11 mouse cellular contexts compared by ENCODE assay signal in the genomic region with DNA sequence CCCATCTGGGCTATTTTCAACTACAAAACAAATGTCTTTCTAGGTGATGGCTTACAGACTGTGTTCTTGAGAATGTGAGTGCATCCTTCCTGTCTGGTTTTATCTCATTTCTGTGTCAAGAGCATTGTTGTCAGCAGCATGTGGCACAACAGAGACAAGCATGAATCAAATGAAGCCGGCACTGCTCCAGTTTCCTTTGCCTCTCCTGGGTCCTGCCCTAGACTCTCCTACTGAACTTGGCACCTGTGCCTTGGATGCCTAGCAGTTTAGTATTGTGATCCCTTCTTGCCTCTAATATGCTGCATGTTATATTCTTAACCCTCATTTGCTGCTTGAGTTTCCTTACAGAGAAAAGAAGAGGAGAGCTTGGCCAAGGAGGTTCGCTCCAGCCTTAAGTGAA.
DNase-seq lines count a peak whose midpoint lies in the region; ATAC-seq and TF ChIP-seq lines count a peak whose summit lies in the region.
"Had no signal": no experiment of that assay in that cellular context is flagged by ENCODE, and none has a peak within 500 bp of the region (broad histone marks: within the 10 kb centered on the region; RNA-seq: fewer than 3 reads in every experiment).

No protein-coding gene starts in this region.

- no peak overlapping the region for H3K27ac ChIP-seq in midbrain, embryonic 11.5 days (ENCODE audit: low read depth, low read length)
- H3K27ac ChIP-seq in midbrain, postnatal 0 days (ENCODE audit: low read depth, low read length): no peak overlapping the region
- peak overlapping the region; percentile 70; the same call in 1 of the 2 replicates for H3K27ac ChIP-seq in forebrain, embryonic 14.5 days (ENCODE audit: low read depth, low read length)
- H3K27ac ChIP-seq in midbrain, embryonic 15.5 days: no peak overlapping the region
- H3K27ac ChIP-seq: macrophage had no signal

- peak; percentile 58 for ATAC-seq in midbrain, embryonic 11.5 days (ENCODE audit: low FRiP score)
- no peak for ATAC-seq in midbrain, postnatal 0 days (ENCODE audit: low FRiP score)
- no peak; the same call in 1 of the 2 replicates for ATAC-seq in forebrain, embryonic 14.5 days
- ATAC-seq in midbrain, embryonic 15.5 days (replicated peaks): peak; percentile 39

- H3K4me1 ChIP-seq in midbrain, embryonic 11.5 days (ENCODE audit: control insufficient read depth, insufficient read depth, low read length): peaks cover 11% of the 10 kb centered on the region; the same call in 1 of the 2 replicates
- H3K4me1 ChIP-seq in midbrain, postnatal 0 days (ENCODE audit: insufficient read depth, low read length): no peaks in the 10 kb centered on the region
- peaks cover 5% of the 10 kb centered on the region for H3K4me1 ChIP-seq in forebrain, embryonic 14.5 days (ENCODE audit: control insufficient read depth, insufficient read depth, low read length)
- 0 out of 2 replicates have a peak, but pooled peaks cover 3% of the 10 kb centered on the region for H3K4me1 ChIP-seq in midbrain, embryonic 15.5 days

- 24% methylated on average over 2 of the region's 2 CpGs for WGBS in midbrain, embryonic 11.5 days
- WGBS in midbrain, postnatal 0 days: 47% methylated on average over 2 of the region's 2 CpGs
- WGBS in forebrain, embryonic 14.5 days: 5% methylated on average over 2 of the region's 2 CpGs
- WGBS in midbrain, embryonic 15.5 days: 23% methylated on average over 2 of the region's 2 CpGs

- H3K36me3 ChIP-seq in midbrain, embryonic 11.5 days (ENCODE audit: control insufficient read depth, insufficient read depth, low read length): no peaks in the 10 kb centered on the region
- no peaks in the 10 kb centered on the region for H3K36me3 ChIP-seq in midbrain, postnatal 0 days (ENCODE audit: insufficient read depth, low read length)
- H3K36me3 ChIP-seq in forebrain, embryonic 14.5 days (ENCODE audit: control insufficient read depth, insufficient read depth, low read length): no peaks in the 10 kb centered on the region
- no peaks in the 10 kb centered on the region for H3K36me3 ChIP-seq in midbrain, embryonic 15.5 days (replicated peaks)

- DNase-seq in cerebellum, adult 18-20 months: peak; percentile 2 to 18
- DNase-seq in cerebellum, adult 8-10 months: no peak
- DNase-seq in midbrain, embryonic 11.5 days (ENCODE audit: low spot score, missing footprints): peak; percentile 79
- no peak for DNase-seq in midbrain, postnatal 0 days (ENCODE audit: low spot score)
- no peak for DNase-seq in forebrain, embryonic 14.5 days (ENCODE audit: low spot score)
- no peak for DNase-seq in left cerebral cortex, postnatal 10 days (ENCODE audit: extremely low spot score in 1 of 2, low spot score in 2 of 2)
- DNase-seq in ovary, adult 18-20 months (ENCODE audit: low spot score): no peak
- DNase-seq: spleen, adult 18-20 months; thymus, postnatal 4 days had no signal

- no peak overlapping the region for H3K9ac ChIP-seq in midbrain, embryonic 11.5 days (ENCODE audit: low read length)
- no peak overlapping the region for H3K9ac ChIP-seq in midbrain, postnatal 0 days (replicated peaks; ENCODE audit: low read length, poor library complexity, severe bottlenecking)
- H3K9ac ChIP-seq in forebrain, embryonic 14.5 days (ENCODE audit: low read length): no peak overlapping the region
- no peak overlapping the region for H3K9ac ChIP-seq in midbrain, embryonic 15.5 days

- H3K27me3 ChIP-seq in midbrain, embryonic 11.5 days (ENCODE audit: control insufficient read depth, insufficient read depth, low read length): no peaks in the 10 kb centered on the region; the same call in 1 of the 2 replicates
- H3K27me3 ChIP-seq in midbrain, postnatal 0 days (ENCODE audit: insufficient read depth, low read length): no peaks in the 10 kb centered on the region
- no peaks in the 10 kb centered on the region for H3K27me3 ChIP-seq in forebrain, embryonic 14.5 days (replicated peaks; ENCODE audit: control insufficient read depth, insufficient read depth, low read length)
- H3K27me3 ChIP-seq in midbrain, embryonic 15.5 days (replicated peaks): 0 out of 2 replicates have a peak, but pooled peaks cover 2% of the 10 kb centered on the region

- no peak overlapping the region for H3K4me2 ChIP-seq in midbrain, embryonic 11.5 days
- H3K4me2 ChIP-seq in midbrain, postnatal 0 days (ENCODE audit: low read depth, low read length, poor library complexity, severe bottlenecking): no peak overlapping the region
- no peak overlapping the region for H3K4me2 ChIP-seq in forebrain, embryonic 14.5 days (ENCODE audit: low read length)
- H3K4me2 ChIP-seq in midbrain, embryonic 15.5 days: no peak overlapping the region

- no peak for TF ChIP-seq CTCF in midbrain, postnatal 0 days (IDR thresholded peaks at IDR 0.05)

- no peak overlapping the region for H3K4me3 ChIP-seq in midbrain, embryonic 11.5 days (ENCODE audit: low read depth, low read length)
- no peak overlapping the region for H3K4me3 ChIP-seq in midbrain, postnatal 0 days (ENCODE audit: low read depth, low read length)
- no peak overlapping the region for H3K4me3 ChIP-seq in forebrain, embryonic 14.5 days (ENCODE audit: low read depth, low read length)
- no peak overlapping the region for H3K4me3 ChIP-seq in midbrain, embryonic 15.5 days

- H3K9me3 ChIP-seq in midbrain, embryonic 11.5 days (ENCODE audit: control insufficient read depth, low read length): no peaks in the 10 kb centered on the region
- H3K9me3 ChIP-seq in midbrain, postnatal 0 days (ENCODE audit: low read length): no peaks in the 10 kb centered on the region
- no peaks in the 10 kb centered on the region for H3K9me3 ChIP-seq in forebrain, embryonic 14.5 days (replicated peaks; ENCODE audit: control insufficient read depth, low read length)
- no peaks in the 10 kb centered on the region for H3K9me3 ChIP-seq in midbrain, embryonic 15.5 days

- intact Hi-C loops in left cerebral cortex, postnatal 10 days (cut with DNase I): no loop called here

Comparison
In these comparisons a context has a peak if more than half of its experiments do, and no peak if none do; other contexts are left out.
1. DNase-seq: peak in cerebellum, adult 18-20 months (2 of 2) and midbrain, embryonic 11.5 days (single experiment); none in cerebellum, adult 8-10 months (single experiment), midbrain, postnatal 0 days (single experiment), forebrain, embryonic 14.5 days (single experiment), left cerebral cortex, postnatal 10 days (0 of 2) and ovary, adult 18-20 months (single experiment).
2. ATAC-seq: peak in midbrain, embryonic 11.5 days (single experiment) and midbrain, embryonic 15.5 days (single experiment); none in midbrain, postnatal 0 days (single experiment) and forebrain, embryonic 14.5 days (single experiment).